Mouse (Mus musculus) E14TG2a.4 (cell line): ENCODE measurements around the gene Hip1.

Experiments
- CTCF ChIP-seq: conservative IDR thresholded peaks from 2 replicates; pipeline ENCODE4 v1.5.1; 2014; ENCODE audit warnings: low read length
- NANOG ChIP-seq: IDR thresholded peaks from 2 replicates; pipeline ENCODE4 v1.6.1; 2014; ENCODE audit warnings: borderline replicate concordance, low read length, mixed read lengths

- TF ChIP-seq CTCF (no peak), NANOG (no peak)
Measured at GRCm38 (mm10) chr5:135380681-135381080, 164.2 kb downstream of the Hip1 start.
